Mouse (Mus musculus): ENCODE measurements around the gene Mfsd9. TPM values are rescaled to one million over a fixed set of nuclear protein-coding genes. Genes with fewer than 3 reads are reported as not detected.
"Not testable (repeated sequence)": the region's sequence is repeated elsewhere in the genome, so short reads cannot be mapped to it uniquely, and the experiment has no call there.

The Mfsd9 gene
- polyA plus RNA-seq, 1 experiment from 2014 or later: 7.6 TPM

DNA sequence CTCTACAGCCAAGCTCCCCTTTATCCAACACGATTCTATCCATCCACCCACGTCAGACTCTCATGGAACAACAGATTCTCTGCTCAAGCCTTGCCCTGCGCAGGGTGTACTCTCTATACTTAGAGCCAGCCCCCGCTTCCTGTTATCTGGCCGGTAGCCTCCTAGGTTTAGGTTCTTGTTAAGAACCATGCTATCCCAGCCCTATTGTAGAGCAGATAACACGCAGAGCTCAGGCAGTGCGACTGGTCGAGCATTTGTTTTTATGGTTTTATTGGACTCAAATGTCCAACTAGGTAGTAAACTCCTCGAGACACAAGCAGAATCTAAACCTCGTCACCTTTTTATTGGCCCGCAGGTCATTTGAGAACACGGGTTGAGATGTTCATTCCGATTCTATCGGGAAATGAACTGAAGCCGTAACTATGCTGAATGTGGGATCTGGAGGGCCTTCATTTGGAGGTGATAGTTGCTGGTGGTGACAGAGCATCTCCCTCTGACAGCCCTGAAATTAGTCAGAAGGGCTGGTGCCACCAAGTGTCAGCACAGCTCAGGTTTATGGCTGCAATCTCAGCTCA, 25.7 kb downstream of the Mfsd9 start:
- Histone ChIP-seq H3K4me1 (replicated peaks; ENCODE audit: control insufficient read depth, insufficient read depth, low read length) (peaks cover 2% of the 10 kb centered on the region), H3K9me3 (ENCODE audit: control insufficient read depth) (no peaks in the 10 kb centered on the region), H3K9ac (ENCODE audit: low read depth, low read length) (no peak overlapping the region), H3K27me3 (replicated peaks; ENCODE audit: control insufficient read depth, insufficient read depth, low read length) (no peaks in the 10 kb centered on the region), H3K4me2 (replicated peaks; ENCODE audit: low read depth) (peak overlapping the region; percentile 40), H3K27ac (ENCODE audit: low read depth, low read length) (no peak overlapping the region), H3K4me3 (ENCODE audit: low read depth, low read length) (no peak overlapping the region), H3K36me3 (ENCODE audit: control insufficient read depth, insufficient read depth) (no peaks in the 10 kb centered on the region; the same call in 1 of the 2 replicates)
- 33% methylated on average over 15 of the region's 15 CpGs for WGBS
- no peak for TF ChIP-seq CTCF (IDR thresholded peaks at IDR 0.05; ENCODE audit: low read depth)
- ATAC-seq: peak; percentile 94

DNA sequence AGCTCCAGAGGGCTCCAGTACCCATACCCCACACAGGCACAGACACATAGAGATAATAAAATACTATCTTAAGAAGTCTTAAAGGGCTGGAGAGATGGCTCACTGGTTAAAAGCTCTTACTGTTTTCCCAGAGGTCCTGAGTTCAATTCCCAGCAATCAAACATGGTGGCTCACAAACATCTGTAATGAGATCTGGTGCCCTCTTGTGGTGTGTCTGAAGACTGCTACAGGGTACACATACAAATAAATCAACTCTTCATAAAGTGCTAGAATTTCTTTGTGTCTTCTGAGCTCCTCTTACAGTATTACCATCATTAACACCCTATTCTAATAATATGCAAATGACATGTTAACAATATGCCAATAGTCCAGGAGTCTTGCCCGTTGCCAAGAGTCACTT, 26.4 kb downstream of the Mfsd9 start:
- Histone ChIP-seq H3K4me2 (replicated peaks; ENCODE audit: low read depth) (peak overlapping the region; percentile 40; the same call in 1 of the 2 replicates), H3K36me3 (ENCODE audit: control insufficient read depth, insufficient read depth) (no peaks in the 10 kb centered on the region; the same call in 1 of the 2 replicates), H3K4me1 (replicated peaks; ENCODE audit: control insufficient read depth, insufficient read depth, low read length) (peaks cover 2% of the 10 kb centered on the region), H3K9me3 (ENCODE audit: control insufficient read depth) (no peaks in the 10 kb centered on the region), H3K4me3 (ENCODE audit: low read depth, low read length) (no peak overlapping the region), H3K9ac (ENCODE audit: low read depth, low read length) (no peak overlapping the region), H3K27ac (ENCODE audit: low read depth, low read length) (no peak overlapping the region), H3K27me3 (replicated peaks; ENCODE audit: control insufficient read depth, insufficient read depth, low read length) (no peaks in the 10 kb centered on the region)
- WGBS: 85% methylated on average over 1 of the region's 1 CpGs
- no peak for ATAC-seq
- peak; percentile 48 for TF ChIP-seq CTCF (IDR thresholded peaks at IDR 0.05; ENCODE audit: low read depth)

DNA sequence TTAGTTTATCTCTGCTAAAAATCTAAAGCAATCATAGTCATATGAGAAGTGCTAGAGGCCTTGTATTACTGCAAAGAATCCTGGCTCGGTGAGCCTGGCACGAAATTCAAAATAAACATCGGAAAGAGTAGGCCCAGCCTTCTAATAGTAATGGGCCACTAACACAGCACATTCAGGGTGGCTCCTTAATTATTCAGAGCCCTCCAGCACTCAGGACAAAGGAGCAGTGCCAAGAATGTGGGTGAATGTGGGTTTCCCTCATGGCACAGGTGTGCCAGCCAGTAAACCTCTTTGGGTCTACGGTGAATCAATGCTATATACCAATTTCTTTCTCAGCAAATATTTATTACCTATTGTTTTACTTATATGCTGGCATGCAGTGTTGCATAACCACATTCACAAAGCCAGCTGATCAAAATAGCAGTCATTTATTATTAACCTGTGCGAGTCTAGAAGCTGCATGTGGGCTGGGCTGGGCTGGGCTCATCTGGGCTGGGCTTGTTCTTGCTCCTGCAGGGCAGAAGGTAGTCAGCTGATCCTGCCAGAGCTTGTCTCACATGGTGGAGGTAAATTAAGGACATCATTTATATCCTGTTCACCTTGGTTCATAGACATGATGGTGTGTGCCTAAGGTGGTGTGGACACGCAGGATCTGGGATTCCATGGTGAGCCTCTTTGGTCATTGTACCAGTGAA, 30.6 kb downstream of the Mfsd9 start:
- no peaks in the 10 kb centered on the region for H3K9me3 ChIP-seq (ENCODE audit: control insufficient read depth)
- no peaks in the 10 kb centered on the region; the same call in 1 of the 2 replicates for H3K4me1 ChIP-seq (replicated peaks; ENCODE audit: control insufficient read depth, insufficient read depth, low read length)
- peak; percentile 66 for ATAC-seq
- TF ChIP-seq CTCF (IDR thresholded peaks at IDR 0.05; ENCODE audit: low read depth): no peak
- H3K36me3 ChIP-seq (ENCODE audit: control insufficient read depth, insufficient read depth): no peaks in the 10 kb centered on the region; the same call in 1 of the 2 replicates
- no peak overlapping the region for H3K4me2 ChIP-seq (replicated peaks; ENCODE audit: low read depth)
- H3K9ac ChIP-seq (ENCODE audit: low read depth, low read length): no peak overlapping the region
- 57% methylated on average over 6 of the region's 6 CpGs for WGBS
- H3K27ac ChIP-seq (ENCODE audit: low read depth, low read length): no peak overlapping the region
- H3K27me3 ChIP-seq (replicated peaks; ENCODE audit: control insufficient read depth, insufficient read depth, low read length): no peaks in the 10 kb centered on the region
- no peak overlapping the region for H3K4me3 ChIP-seq (ENCODE audit: low read depth, low read length)

DNA sequence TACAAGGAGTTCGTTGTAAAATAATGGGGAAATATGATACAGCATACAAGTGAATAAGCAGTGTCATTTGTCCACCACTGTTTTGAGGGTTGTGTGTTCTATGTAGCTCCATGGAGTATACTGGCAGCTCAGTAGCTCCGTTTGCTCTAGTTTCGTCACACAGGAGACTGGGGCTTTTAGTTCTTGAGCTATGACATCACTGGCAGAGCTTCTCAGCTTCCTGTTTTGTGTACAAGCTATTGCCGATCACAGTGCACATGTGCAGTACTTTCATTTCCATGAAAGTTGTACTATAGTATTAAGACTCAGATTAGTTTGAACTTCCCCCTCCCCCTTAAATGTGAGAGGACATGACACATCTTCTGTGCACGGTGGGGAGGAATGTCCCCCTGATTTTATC, 44.4 kb downstream of the Mfsd9 start:
- Histone ChIP-seq H3K9ac (ENCODE audit: low read depth, low read length) (no peak overlapping the region), H3K36me3 (ENCODE audit: control insufficient read depth, insufficient read depth) (no peaks in the 10 kb centered on the region), H3K4me2 (replicated peaks; ENCODE audit: low read depth) (no peak overlapping the region), H3K27me3 (replicated peaks; ENCODE audit: control insufficient read depth, insufficient read depth, low read length) (no peaks in the 10 kb centered on the region), H3K27ac (ENCODE audit: low read depth, low read length) (no peak overlapping the region), H3K4me3 (ENCODE audit: low read depth, low read length) (no peak overlapping the region), H3K4me1 (replicated peaks; ENCODE audit: control insufficient read depth, insufficient read depth, low read length) (no peaks in the 10 kb centered on the region), H3K9me3 (ENCODE audit: control insufficient read depth) (no peaks in the 10 kb centered on the region)
- no peak for TF ChIP-seq CTCF (IDR thresholded peaks at IDR 0.05; ENCODE audit: low read depth)
- 66% methylated on average over 5 of the region's 5 CpGs for WGBS
- ATAC-seq: no peak

DNA sequence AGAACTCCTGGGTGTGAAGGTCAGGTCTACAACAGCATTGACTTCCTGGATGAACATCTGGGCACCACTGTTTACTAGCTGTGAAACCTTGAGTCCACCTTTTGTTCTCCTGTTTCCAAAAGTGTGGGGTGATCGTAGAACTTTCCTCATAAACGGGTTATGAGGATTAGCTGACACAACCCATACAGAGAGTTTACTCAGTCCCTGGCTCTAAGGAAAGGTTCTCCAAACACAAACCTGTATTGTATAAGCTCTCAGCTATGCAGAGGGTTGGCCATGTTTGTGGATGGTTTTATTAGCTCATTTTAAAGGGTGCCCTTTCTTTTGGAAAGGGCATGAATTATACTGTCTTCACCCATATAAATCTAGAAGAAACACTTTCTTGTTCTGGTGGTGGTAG, 49.7 kb downstream of the Mfsd9 start:
- no peak overlapping the region for H3K9ac ChIP-seq (ENCODE audit: low read depth, low read length)
- H3K27ac ChIP-seq (ENCODE audit: low read depth, low read length): no peak overlapping the region
- no peak overlapping the region for H3K4me2 ChIP-seq (replicated peaks; ENCODE audit: low read depth)
- TF ChIP-seq CTCF (IDR thresholded peaks at IDR 0.05; ENCODE audit: low read depth): no peak
- 62% methylated on average over 2 of the region's 2 CpGs for WGBS
- no peaks in the 10 kb centered on the region for H3K4me1 ChIP-seq (replicated peaks; ENCODE audit: control insufficient read depth, insufficient read depth, low read length)
- no peaks in the 10 kb centered on the region for H3K27me3 ChIP-seq (replicated peaks; ENCODE audit: control insufficient read depth, insufficient read depth, low read length)
- H3K36me3 ChIP-seq (ENCODE audit: control insufficient read depth, insufficient read depth): no peaks in the 10 kb centered on the region
- H3K9me3 ChIP-seq (ENCODE audit: control insufficient read depth): no peaks in the 10 kb centered on the region
- H3K4me3 ChIP-seq (ENCODE audit: low read depth, low read length): no peak overlapping the region
- no peak for ATAC-seq

DNA sequence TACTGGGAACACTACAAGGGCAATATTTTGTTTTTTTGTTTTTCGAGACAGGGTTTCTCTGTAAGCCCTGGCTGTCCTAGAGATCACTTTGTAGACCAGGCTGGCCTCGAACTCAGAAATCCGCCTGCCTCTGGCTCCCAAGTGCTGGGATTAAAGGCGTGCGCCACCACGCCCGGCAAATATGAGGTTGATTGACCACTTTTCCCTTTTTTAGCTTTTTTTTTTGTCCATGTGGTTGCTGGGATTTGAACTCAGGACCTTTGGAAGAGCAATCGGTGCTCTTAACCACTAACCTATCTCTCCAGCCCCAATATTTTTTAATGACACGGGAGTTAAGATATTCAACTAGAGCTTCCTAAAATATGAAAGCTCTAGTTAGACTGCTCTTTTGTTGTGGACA, 52.2 kb downstream of the Mfsd9 start:
- not testable (repeated sequence) for H3K4me2 ChIP-seq (replicated peaks; ENCODE audit: low read depth); H3K27ac ChIP-seq (ENCODE audit: low read depth, low read length); H3K4me3 ChIP-seq (ENCODE audit: low read depth, low read length); H3K36me3 ChIP-seq (ENCODE audit: control insufficient read depth, insufficient read depth); H3K4me1 ChIP-seq (replicated peaks; ENCODE audit: control insufficient read depth, insufficient read depth, low read length); ATAC-seq; H3K27me3 ChIP-seq (replicated peaks; ENCODE audit: control insufficient read depth, insufficient read depth, low read length); H3K9me3 ChIP-seq (ENCODE audit: control insufficient read depth); H3K9ac ChIP-seq (ENCODE audit: low read depth, low read length)
- 95% methylated on average over 9 of the region's 9 CpGs for WGBS
